Mouse (Mus musculus) CD4-positive, CD25-positive, alpha-beta regulatory T cell, adult 4 months (primary cell): ENCODE measurements around the gene Apol10a. TPM values are rescaled to one million over a fixed set of nuclear protein-coding genes. Genes with fewer than 3 reads are reported as not detected.
A peak's percentile ranks its signal among the peaks of the same experiment; 100 is the strongest.
"Not testable (repeated sequence)": the region's sequence is repeated elsewhere in the genome, so short reads cannot be mapped to it uniquely, and the experiment has no call there.

Experiments
- ATAC-seq: one replicate; pipeline ENCODE4 v1.8.0; 2017
- polyA plus RNA-seq, 2 experiments: library from polyadenylated mRNA; unstranded; fragments of 100-300 nt; shearing (Covaris generic); gene quantifications; one replicate each; pipeline ENCODE4 v1.2.1; 2017

The Apol10a gene
- under 1 TPM in 1 of 2 experiments, not detected in 1; 0.22 TPM for polyA plus RNA-seq

DNA sequence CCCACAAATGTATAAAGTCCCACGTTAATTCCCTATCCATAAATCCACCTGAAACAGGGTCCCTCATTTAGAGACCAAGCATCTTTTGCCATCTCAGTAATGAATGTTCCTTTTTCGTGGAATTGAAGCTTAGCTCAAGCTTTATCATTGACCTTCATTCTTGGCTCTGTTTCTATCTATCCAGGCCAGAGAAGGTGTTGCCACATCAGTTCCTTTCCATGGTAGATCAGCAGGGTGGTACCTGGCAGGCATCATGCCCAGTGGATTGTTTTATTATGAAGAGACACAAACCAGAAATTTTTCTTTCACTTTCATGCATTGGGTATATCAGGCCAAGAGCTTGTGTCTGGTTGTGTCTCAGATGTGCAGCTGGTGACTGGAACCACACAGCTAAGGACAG, at the start of gene Apol10a:
Gene Apol10a, plus strand, starts transcription at position 355 of the 400 bp plus-strand sequence.
- ATAC-seq: not testable (repeated sequence)

DNA sequence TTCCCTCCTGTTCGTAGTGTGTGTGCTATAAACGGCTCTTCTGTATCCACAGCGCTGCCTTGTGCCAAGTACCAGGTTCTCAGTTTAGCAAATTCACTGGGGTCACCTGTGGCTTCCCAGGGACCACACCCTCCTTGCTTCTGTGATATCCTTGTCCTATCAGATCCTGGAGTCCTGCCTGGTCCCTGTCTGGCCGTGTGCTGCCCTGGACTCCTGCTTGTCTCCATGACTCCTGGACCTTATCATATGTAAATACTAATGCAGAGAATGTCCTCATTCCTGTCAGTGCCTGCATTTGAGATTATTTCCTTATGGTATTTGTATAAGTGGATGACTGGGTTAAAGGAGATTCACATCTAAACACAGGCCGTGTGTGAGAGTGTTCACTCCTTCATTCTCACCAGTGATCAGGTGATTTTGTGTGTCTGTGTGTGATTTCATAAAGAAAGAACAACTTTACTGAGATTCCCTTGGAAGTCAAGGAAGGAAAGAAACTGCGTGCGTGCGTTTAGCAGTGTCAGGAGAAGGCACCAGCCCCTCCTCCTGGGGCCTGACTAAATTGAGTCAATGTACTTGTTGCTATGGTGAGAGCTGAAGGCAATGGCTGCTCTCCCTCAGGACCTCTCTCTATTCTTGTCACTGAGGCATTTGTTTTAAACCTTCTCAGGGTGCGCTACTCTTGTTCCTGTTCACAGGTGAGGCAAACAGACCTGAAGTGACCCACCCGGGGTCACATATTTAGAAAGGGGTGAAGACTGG, 48.0 kb upstream of the Apol10a start:
- ATAC-seq: not testable (repeated sequence)

DNA sequence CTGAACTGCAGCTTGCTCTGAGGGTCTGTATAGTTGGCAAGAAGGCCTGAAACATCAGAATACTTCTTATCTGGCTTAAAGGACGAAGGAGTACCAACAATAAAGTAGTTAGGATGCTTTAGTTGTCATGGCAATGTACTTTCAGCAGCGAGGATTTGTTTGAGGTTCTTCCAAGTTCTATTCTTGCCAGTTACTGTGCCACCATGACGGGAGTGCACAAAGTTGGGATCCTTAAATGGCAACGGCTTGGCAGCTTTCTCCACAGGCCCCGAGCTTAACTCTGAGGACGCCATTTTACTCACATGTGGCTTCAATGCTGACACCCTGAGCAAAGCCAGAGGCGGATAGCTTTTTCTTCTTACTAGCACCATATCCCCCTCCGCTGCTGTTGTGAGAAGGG, 32.1 kb upstream of the Apol10a start:
- not testable (repeated sequence) for ATAC-seq

DNA sequence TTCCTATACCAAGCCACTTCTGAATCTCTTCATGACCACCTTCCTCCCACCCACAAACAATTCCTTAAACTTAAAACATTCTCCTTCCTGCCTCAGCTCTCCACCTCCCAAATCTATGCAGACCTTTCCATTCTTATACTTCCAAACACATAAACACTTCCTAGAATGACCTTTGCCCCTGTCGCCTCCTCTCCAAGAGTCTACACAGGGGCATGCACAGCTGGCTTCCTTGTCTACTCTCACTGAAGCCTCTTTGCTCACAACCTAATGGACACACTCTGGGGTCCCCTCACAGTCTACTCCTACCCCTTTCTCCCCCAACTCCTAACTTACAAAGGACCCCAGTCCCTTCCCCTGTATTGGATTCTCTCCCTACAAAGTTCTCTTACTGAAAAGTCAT, 31.2 kb upstream of the Apol10a start:
- not testable (repeated sequence) for ATAC-seq

DNA sequence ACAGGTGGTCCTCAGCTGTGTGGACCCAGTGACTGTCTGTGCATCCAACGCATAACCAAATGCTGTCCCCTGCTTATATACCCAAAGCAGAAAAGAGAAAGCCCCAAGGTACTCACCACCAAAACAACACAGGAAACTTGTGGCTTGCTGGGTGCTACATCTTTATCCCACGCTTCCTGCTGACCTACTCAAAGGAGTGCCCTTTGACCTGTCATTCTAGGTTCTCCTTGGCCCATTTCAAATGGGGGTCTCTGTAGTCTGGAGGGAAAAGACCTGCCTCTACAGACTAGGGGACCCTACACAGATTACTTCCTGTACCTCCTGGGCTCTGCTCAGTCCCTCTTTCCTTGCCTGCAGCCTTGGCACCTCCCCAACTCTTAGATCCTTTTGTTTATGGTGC, 29.5 kb upstream of the Apol10a start, which contains the start of gene Apol7b:
Gene Apol7b, minus strand, starts transcription at position 101 of the 400 bp plus-strand sequence.
- peak; percentile 47 for ATAC-seq

DNA sequence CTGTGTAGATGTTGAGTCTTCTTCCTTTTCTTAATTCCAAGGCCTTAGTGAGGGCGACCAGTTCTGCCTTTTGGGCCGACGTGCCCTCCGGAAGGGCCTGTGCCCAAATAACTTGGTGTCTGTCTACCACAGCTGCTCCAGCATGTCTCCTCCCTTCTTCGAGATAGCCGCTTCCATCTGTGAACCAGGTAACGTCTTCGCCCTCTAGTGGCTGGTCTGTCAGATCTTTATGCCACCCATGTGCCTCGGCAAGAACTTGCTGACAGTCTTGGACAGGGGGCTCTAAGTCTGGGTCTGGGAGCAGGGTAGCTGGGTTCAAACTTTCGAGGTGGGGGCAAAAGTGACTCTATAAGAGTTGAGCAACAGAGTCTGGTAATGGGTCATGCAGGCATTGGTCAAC, 26.9 kb upstream of the Apol10a start:
- ATAC-seq: not testable (repeated sequence)

DNA sequence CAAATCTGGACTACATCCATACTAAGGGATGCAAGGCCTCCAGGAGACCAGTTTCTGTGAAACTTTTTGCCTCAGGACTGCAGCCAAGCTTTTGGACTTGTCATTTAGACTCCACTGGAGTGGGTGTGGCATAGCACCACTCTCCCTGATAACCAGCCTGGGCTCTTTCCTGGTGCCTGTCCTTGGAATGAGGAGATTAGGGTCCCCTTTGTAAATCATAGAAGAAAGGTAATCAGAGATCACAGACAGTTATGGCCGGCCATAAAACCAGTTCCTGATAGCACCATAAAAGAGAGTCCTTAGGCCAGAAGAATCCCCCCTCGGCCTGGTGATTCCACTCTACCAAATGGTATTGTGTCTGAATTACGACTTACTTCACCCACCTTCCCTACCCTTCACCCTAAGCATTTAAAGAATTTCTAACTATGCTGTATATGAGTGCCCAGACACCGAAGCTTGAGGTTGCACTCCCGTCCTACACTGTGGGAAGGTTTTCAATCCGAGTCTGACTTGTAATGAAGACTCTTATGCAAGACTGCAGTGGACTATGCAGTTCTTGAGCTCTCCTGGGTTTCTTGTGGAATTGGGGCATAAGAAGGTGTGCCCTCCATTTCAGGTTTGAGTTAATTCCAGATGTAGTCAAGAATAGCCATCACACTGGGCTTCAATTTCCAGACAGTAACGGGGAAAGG, 2.0 kb upstream of the Apol10a start:
- not testable (repeated sequence) for ATAC-seq

DNA sequence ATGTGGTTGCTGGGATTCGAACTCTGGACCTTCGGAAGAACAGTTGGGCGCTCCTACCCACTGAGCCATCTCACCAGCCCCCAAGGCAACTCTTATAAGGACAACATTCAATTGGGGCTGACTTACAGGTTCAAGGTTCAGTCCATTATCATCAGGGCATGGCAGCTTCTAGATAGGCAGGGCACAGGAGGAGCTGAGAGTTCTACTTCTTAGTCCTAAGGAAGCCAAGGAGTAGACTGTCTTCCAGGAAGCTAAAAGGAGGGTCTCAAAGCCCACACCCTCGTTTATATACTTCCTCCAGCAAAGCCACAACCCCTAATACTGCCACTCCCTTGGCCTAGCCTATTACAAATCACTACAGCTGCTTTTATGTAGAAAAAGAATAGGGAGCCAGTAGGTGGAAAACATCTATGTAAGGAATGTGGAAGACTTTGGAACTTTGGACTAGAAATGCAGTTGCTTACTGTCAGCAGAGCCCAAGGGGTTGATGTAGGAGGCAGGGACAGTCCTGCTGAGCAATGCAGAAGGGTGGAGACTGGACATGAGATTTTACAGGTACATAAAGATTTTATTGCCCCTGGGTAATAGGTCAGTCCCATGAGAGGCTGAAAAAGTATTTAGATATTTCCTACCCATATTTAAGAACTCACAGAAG, 5.4 kb downstream of the Apol10a start:
- no peak for ATAC-seq

DNA sequence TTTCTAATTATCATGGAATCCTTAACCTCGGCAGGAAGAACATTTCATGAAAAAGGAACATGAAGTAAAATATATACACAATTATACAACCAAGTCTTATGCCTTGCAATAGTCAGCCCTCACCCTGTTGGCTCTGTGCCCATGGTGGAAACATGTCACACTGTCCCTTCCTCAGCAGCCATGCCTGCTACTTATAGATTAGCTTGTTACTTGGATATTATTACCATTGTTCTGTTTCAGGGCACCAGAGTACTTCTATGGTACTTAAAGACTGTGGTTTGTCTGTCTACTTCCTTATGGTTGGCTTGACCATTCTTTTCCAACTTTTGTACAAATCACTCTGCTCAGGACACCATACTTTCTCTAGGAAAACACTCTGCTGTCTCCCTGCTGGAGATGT, 16.3 kb downstream of the Apol10a start:
- not testable (repeated sequence) for ATAC-seq

DNA sequence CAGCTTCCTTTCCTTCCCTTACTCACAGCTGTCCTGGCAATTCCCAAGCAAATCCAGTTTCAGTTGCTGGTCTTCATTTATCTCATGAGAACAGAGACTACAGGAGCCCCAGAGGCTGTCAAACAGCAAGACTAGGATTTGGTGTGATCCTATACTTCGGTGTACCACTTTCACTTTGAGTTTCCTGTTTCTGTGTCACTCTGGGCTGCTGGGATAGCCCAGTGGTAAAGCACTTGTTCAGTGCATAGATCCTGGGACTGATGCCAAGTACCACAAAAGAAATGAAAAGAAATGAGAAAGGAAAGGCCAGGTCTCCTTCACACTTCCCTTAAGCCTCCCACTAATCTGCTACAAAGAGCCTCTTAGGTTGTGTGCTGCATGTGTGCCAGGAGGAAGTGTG, 17.8 kb downstream of the Apol10a start:
- not testable (repeated sequence) for ATAC-seq

DNA sequence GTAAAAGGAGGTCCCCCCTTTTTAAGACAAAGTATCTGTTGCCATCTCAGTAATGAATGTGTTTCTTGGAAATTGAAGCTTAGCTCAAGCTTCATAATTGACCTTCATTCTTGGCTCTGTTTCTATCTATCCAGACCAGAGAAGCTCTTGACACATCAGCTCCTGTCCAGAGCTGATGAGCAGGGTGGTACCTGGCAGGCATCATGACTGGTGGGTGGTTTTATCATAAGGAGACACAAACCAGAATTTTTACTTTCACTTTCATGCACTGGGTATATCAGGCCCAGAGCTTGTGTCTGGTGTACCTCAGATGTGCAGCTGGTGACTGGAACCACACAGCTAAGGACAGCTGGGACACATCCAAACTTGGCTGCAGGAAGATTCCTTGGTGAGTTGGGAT, 31.1 kb downstream of the Apol10a start, which contains the start of gene Apol11a:
Gene Apol11a, plus strand, starts transcription at position 306 of the 400 bp plus-strand sequence.
- not testable (repeated sequence) for ATAC-seq

DNA sequence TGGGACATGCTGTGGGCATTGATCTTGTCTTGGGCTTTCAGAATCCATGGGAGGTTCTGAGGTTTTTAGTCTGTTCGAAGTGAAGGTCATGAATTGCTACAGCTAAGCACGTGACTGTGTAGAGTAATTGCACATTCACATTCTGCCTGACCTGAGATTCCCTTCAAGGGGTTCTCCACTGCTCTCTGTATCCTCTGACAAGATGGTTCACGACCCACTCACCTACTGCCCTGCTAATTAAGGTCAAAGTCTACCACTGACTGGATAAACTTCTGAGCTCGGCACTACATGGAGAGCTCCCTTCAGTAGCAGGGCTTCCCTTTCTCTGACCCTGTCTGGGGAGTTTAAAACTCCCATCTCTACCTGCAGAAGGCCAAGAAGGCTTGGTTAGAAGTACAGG, 43.7 kb downstream of the Apol10a start:
- not testable (repeated sequence) for ATAC-seq

DNA sequence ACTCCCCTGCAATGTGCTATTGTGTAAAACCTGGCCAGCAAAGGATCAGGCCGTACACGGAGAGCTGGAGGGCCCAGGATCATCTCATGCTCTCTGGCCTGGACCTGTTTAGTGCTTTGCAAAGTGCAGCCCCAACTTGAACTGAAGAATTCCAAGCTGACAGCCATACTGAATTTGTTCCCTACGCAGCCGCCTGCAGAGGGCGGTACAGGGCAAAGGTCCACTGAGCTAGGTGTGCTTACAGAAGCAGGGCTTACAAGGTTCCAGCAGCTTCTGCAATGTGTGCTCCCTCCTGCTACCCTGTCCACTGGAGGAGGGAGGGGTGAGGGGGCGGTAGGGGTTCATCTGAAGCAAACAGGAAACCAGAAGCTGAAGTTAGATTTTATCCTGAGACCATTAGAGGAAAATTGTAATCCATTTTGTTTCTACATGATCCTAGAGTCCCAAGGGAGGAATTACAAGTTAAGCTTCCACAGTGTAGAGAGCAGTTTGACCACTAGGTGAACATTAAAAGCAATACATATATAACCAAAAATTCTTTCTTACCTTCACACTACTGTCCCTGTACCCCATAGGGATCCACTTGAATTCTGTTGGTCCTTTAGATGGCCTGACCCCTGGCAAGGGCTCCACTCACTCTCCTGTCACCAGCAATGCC, 46.5 kb downstream of the Apol10a start:
- ATAC-seq: not testable (repeated sequence)

DNA sequence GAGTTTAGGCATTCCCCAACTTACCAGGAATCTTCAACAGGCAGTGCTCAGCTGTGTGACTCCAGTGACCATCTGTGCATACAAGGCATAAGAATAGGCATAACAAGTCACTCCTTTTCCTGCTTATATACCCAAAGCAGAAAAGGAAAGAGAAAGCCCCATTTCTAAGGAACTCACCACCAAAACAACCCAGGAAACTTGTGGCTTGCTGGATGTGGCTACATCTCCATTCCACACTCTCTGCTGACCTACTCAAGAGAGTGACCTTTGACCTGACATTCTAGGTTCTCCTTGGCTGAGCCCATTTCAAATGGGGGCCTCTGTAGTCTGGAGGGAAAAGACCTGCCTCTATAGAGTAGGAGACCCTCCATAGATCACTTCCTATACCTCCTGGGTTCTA, 56.4 kb downstream of the Apol10a start, which contains the start of gene Apol7c:
Gene Apol7c, minus strand, starts transcription at position 101 of the 400 bp plus-strand sequence.
- ATAC-seq: no peak

DNA sequence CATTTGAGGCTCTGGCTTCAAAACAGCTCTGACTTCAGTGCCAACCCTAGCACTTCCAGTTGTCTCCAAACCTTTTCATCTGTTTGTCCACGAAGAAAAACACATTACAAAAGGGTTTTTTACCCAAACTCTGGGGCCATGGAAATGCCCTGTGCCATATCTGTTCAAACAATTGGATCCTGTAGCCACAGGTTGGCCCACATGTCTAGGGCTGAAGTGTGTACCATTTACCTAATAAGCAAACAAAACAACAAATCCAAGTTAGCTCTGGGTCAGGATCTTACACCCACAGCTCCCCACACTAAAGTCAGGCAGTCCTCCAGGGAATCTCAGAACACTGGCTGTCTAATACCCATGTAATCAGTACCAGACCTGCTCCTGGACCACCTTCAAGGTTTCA, 62.4 kb downstream of the Apol10a start:
- ATAC-seq: not testable (repeated sequence)

Other genes with a start within 250 kb of the Apol10a start
- gene Rbfox2, start 170.0 kb upstream of the Apol10a start, polyA plus RNA-seq: not detected
- gene Apol7a, start 77.9 kb upstream of the Apol10a start, polyA plus RNA-seq: not detected
- 10 to 100 TPM; 11.0 to 17.0 TPM for gene Apol9a, start 65.9 kb upstream of the Apol10a start, polyA plus RNA-seq
- under 1 TPM; 0.54 to 0.65 TPM for gene Apol7b, start 29.6 kb upstream of the Apol10a start, polyA plus RNA-seq
- not detected for gene Apol11a, start 31.2 kb downstream of the Apol10a start, polyA plus RNA-seq
- under 1 TPM in 1 of 2 experiments, not detected in 1; 0.59 TPM for gene Apol7c, start 56.3 kb downstream of the Apol10a start, polyA plus RNA-seq
- gene 1700025B11Rik, start 84.8 kb downstream of the Apol10a start, polyA plus RNA-seq: not detected
- 10 to 100 TPM; 10.1 to 14.3 TPM for gene Apol10b, start 119.1 kb downstream of the Apol10a start, polyA plus RNA-seq
- not detected for gene Gm36245, start 122.2 kb downstream of the Apol10a start, polyA plus RNA-seq
- under 1 TPM; 0.27 to 0.49 TPM for gene Apol11b, start 166.2 kb downstream of the Apol10a start, polyA plus RNA-seq
- gene Apol7e, start 221.8 kb downstream of the Apol10a start, polyA plus RNA-seq: 10 to 100 TPM; 57.4 to 67.8 TPM